Mouse (Mus musculus) ES-E14 (cell line): Measurements from ENCODE around the gene Mthfd2l. TPM values are rescaled to one million over a fixed set of nuclear protein-coding genes. Genes with fewer than 3 reads are reported as not detected.
A peak's percentile ranks its signal among the peaks of the same experiment; 100 is the strongest.

ENCODE experiments used
- DNase-seq: peaks from one replicate; pipeline ENCODE4 v3.0.0-alpha.2; 2013; ENCODE audit warnings: low read depth, low spot score
- H3K27ac ChIP-seq: 2 replicates; pipeline ENCODE4 v1.5.1; 2012; ENCODE audit warnings: low read depth, mild to moderate bottlenecking, low read length, moderate library complexity, mixed read lengths; ENCODE audit not compliant: poor library complexity, insufficient read depth, severe bottlenecking
- H3K36me3 ChIP-seq: 2 replicates; pipeline ENCODE4 v1.6.1; 2012; ENCODE audit warnings: mild to moderate bottlenecking, low read length, moderate library complexity, mixed read lengths; ENCODE audit not compliant: control insufficient read depth, poor library complexity, insufficient read depth, severe bottlenecking
- H3K4me1 ChIP-seq, 2 experiments: fragments of 150-350 bp in 1 of 2; sonication (generic) in 1 of 2; 2 replicates each; pipeline ENCODE4 v1.6.1; 2012; ENCODE audit warnings: low read length in 2 of 2, mild to moderate bottlenecking in 1 of 2, mixed read lengths in 1 of 2; ENCODE audit not compliant: control insufficient read depth in 2 of 2, insufficient read depth in 2 of 2, poor library complexity in 1 of 2
- H3K4me3 ChIP-seq, 2 experiments: fragments of 150-350 bp in 1 of 2; sonication (generic) in 1 of 2; 2 replicates each; pipeline ENCODE4 v1.5.1; 2012; ENCODE audit warnings: low read length in 2 of 2, low read depth in 1 of 2, mild to moderate bottlenecking in 1 of 2, mixed read lengths in 1 of 2; ENCODE audit not compliant: insufficient read depth in 1 of 2, poor library complexity in 1 of 2, severe bottlenecking in 1 of 2
- H3K9ac ChIP-seq: 2 replicates; pipeline ENCODE4 v1.6.1; 2012; ENCODE audit warnings: low read depth, mild to moderate bottlenecking, low read length, mixed read lengths; ENCODE audit not compliant: poor library complexity, insufficient read depth, severe bottlenecking
- H3K9me3 ChIP-seq: fragments of 150-350 bp; sonication (generic); 2 replicates; pipeline ENCODE4 v1.6.1; 2012; ENCODE audit warnings: low read depth, mild to moderate bottlenecking, low read length; ENCODE audit not compliant: control insufficient read depth, insufficient read depth
- CHD2 ChIP-seq: IDR thresholded peaks from 2 replicates; pipeline ENCODE4 v1.6.1; 2014; ENCODE audit warnings: mild to moderate bottlenecking, low read depth, low read length, inconsistent platforms
- HCFC1 ChIP-seq: IDR thresholded peaks from 2 replicates; pipeline ENCODE4 v1.6.1; 2012; ENCODE audit warnings: low read length, inconsistent platforms, borderline replicate concordance; ENCODE audit not compliant: insufficient read depth
- MAFK ChIP-seq: IDR thresholded peaks from 2 replicates; pipeline ENCODE4 v1.6.1; 2014; ENCODE audit warnings: mild to moderate bottlenecking, low read depth, low read length, inconsistent platforms; ENCODE audit not compliant: insufficient read depth
- ZC3H11A ChIP-seq: IDR thresholded peaks from 2 replicates; pipeline ENCODE4 v1.6.1; 2012; ENCODE audit warnings: low read depth, mild to moderate bottlenecking, inconsistent platforms, low read length, borderline replicate concordance
- ZNF384 ChIP-seq: IDR thresholded peaks from 2 replicates; pipeline ENCODE4 v1.6.1; 2012; ENCODE audit warnings: low read depth, low read length, inconsistent platforms
- in situ Hi-C, 2 experiments: fragments of 600-800 bp; cut with MboI; formaldehyde crosslinking; loops; one replicate each; pipeline ENCODE4 v1.15.1; 2025; ENCODE audit warnings: low sequenced_read_pairs in 2 of 2, inconsistent platforms in 1 of 2; ENCODE audit not compliant: unreplicated experiment in 2 of 2
- total RNA-seq: library from RNA; depleted of rRNA; stranded (reverse); fragments of 300-350 nt; gene quantifications from 2 replicates; pipeline ENCODE4 v1.2.3, GENCODE M21; 2012; rRNA removed

The Mthfd2l gene
- total RNA-seq, result 4.0 and 4.8 TPM in 2 replicates

GRCm38 (mm10) chr5:90930971-90931851, at the start of gene Mthfd2l:
Gene Mthfd2l, plus strand, starts transcription at chr5:90931117.
- Histone ChIP-seq H3K4me1 (peaks cover 0 to 2% of the 10 kb centered on the region in 2 experiments; a peak in 1 of 4 replicates), H3K36me3 (no peaks in the 10 kb centered on the region), H3K27ac (no peak within 1 kb of the TSS), H3K9ac (peak within 1 kb of the TSS; percentile 72), H3K4me3 (peak within 1 kb of the TSS; percentile 66 to 71), H3K9me3 (no peaks in the 10 kb centered on the region)
- peak; percentile 71 for DNase-seq
- no peak for TF ChIP-seq CHD2
- TF ChIP-seq ZC3H11A, result no peak
- no peak for TF ChIP-seq HCFC1
- no peak for TF ChIP-seq MAFK
- no peak for TF ChIP-seq ZNF384
- in situ Hi-C loops, result no loop called here

GRCm38 (mm10) chr5:90881682-90882081, 49.2 kb upstream of the Mthfd2l start:
- Histone ChIP-seq H3K27ac (no peak overlapping the region), H3K9me3 (no peaks in the 10 kb centered on the region), H3K4me3 (no peak overlapping the region), H3K36me3 (no peaks in the 10 kb centered on the region), H3K9ac (no peak overlapping the region), H3K4me1 (no peaks in the 10 kb centered on the region)
- no peak for DNase-seq
- no peak for TF ChIP-seq MAFK
- no peak for TF ChIP-seq ZC3H11A
- no peak for TF ChIP-seq HCFC1
- no peak for TF ChIP-seq CHD2
- TF ChIP-seq ZNF384, result no peak
- in situ Hi-C loops, result no loop called here

- H3K4me3 ChIP-seq, result no peak overlapping the region
- no peak for TF ChIP-seq HCFC1
- TF ChIP-seq ZNF384, result no peak
- TF ChIP-seq ZC3H11A, result no peak
- TF ChIP-seq MAFK, result no peak
- no peak for TF ChIP-seq CHD2
- in situ Hi-C loops, result no loop called here
Measured at GRCm38 (mm10) chr5:90882146-90882545, 48.8 kb upstream of the Mthfd2l start.

GRCm38 (mm10) chr5:90884628-90885242, 46.2 kb upstream of the Mthfd2l start:
- in situ Hi-C loops, result no loop called here
- TF ChIP-seq CHD2, result no peak
- TF ChIP-seq HCFC1, result no peak
- no peak for TF ChIP-seq ZNF384
- no peak for TF ChIP-seq MAFK

More at GRCm38 (mm10) chr5:90882146-90882545, 48.8 kb upstream of the Mthfd2l start:
- no peaks in the 10 kb centered on the region for H3K9me3 ChIP-seq
- no peaks in the 10 kb centered on the region for H3K36me3 ChIP-seq
- DNase-seq, result no peak
- no peaks in the 10 kb centered on the region for H3K4me1 ChIP-seq
- no peak overlapping the region for H3K9ac ChIP-seq
- H3K27ac ChIP-seq, result no peak overlapping the region

More at GRCm38 (mm10) chr5:90884628-90885242, 46.2 kb upstream of the Mthfd2l start:
- no peak overlapping the region for H3K27ac ChIP-seq
- no peak for DNase-seq
- H3K4me1 ChIP-seq, result no peaks in the 10 kb centered on the region
- no peak overlapping the region for H3K9ac ChIP-seq
- H3K4me3 ChIP-seq, result no peak overlapping the region
- H3K36me3 ChIP-seq, result no peaks in the 10 kb centered on the region
- no peaks in the 10 kb centered on the region for H3K9me3 ChIP-seq
